Mouse (Mus musculus) small intestine, adult 2 months (tissue): ENCODE data around the gene Mrpl38. TPM values are rescaled to one million over a fixed set of nuclear protein-coding genes. Genes with fewer than 3 reads are reported as not detected.
A peak's percentile ranks its signal among the peaks of the same experiment; 100 is the strongest.

Source experiments
- H3K27ac ChIP-seq: fragments of 200-500 bp; 2 replicates; pipeline ENCODE4 v1.5.1; 2012; ENCODE audit warnings: low read depth, low read length, control low read depth, inconsistent platforms; ENCODE audit not compliant: insufficient read depth
- H3K27me3 ChIP-seq: fragments of 200-500 bp; 2 replicates; pipeline ENCODE4 v1.6.1; 2012; ENCODE audit warnings: mild to moderate bottlenecking, moderate library complexity, low read length, inconsistent platforms; ENCODE audit not compliant: control insufficient read depth, insufficient read depth
- H3K36me3 ChIP-seq: fragments of 200-500 bp; 2 replicates; pipeline ENCODE4 v1.6.1; 2012; ENCODE audit warnings: mild to moderate bottlenecking, low read length, control low read depth, inconsistent platforms; ENCODE audit not compliant: control insufficient read depth, insufficient read depth
- H3K4me1 ChIP-seq: fragments of 200-500 bp; 2 replicates; pipeline ENCODE4 v1.6.1; 2012; ENCODE audit warnings: low read length, inconsistent platforms, mixed read lengths; ENCODE audit not compliant: control insufficient read depth, insufficient read depth, insufficient read length
- H3K4me3 ChIP-seq: fragments of 200-500 bp; 2 replicates; pipeline ENCODE4 v1.5.1; 2012; ENCODE audit warnings: low read depth, mild to moderate bottlenecking, control low read depth, inconsistent platforms, low read length, moderate library complexity
- CTCF ChIP-seq: fragments of 200-500 bp; IDR thresholded peaks from 2 replicates; pipeline ENCODE4 v1.5.1; 2012; ENCODE audit warnings: low read depth, mild to moderate bottlenecking, control low read depth, inconsistent platforms, low read length, moderate library complexity, mixed read lengths; ENCODE audit not compliant: insufficient replicate concordance, insufficient read length; ENCODE audit errors: extremely low read depth
- POLR2A ChIP-seq: fragments of 200-500 bp; IDR thresholded peaks from 2 replicates; pipeline ENCODE4 v1.6.1; 2012; ENCODE audit warnings: low read depth, mild to moderate bottlenecking, control low read depth, inconsistent platforms, low read length, moderate library complexity
- WGBS: fragments of 180-500 bp; shearing (Covaris S2); methylation state at CpG from one replicate; pipeline ENCODE4 v1.1.7; 2018; 5-methylcytosine and 5-hydroxymethylcytosine counted together
- polyA plus RNA-seq: library from polyadenylated mRNA; depleted of rRNA; stranded (reverse); fragments of >200 nt; gene quantifications from 2 replicates; pipeline ENCODE4 v1.2.3, GENCODE M21; 2012

The Mrpl38 gene
- polyA plus RNA-seq, 1 experiment = 40.1 TPM

DNA sequence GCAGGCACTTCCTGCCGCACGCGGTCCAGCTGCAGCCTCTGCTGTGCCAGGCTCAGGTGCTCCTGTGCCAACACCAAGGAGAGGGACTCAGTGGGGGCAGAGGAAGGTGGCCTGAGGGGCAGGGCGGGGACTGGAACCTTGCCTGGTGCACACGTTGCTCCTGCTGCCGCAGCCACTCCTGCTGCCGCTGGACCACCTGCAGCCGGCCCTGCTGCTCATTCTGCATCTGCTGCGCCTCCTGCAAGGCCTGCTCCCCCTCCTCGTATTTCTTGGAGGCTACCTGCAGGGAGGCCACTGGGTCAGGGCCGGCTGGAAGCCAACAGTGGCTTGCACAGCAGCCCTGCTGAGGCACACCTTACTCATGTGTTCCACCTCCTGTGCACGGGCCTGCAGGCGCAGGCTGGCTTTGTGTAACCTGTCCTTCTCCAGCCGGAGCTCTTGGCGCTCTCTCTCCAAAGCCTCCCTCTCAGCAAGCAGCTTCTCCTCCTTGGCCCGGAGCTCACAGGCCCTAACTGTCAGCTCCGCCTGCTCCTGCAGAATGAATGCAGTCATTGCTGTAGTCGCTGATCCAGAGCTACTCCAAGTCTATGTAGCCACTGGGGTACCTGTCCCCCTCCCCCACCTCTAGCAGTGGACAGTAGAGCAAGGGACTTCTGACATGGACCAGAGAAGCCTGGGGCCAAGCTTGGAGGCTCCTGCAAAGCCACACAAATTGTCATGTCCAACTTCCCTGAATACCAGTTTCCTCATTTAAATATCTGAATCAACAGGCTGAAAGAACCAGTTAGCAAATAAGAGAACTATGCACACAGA, 7.0 kb upstream of the Mrpl38 start:
- 81% methylated on average over 18 of the region's 18 CpGs for WGBS
- Histone ChIP-seq H3K36me3 (peaks cover 11% of the 10 kb centered on the region; the same call in 1 of the 2 replicates), H3K27ac (no peak overlapping the region)

DNA sequence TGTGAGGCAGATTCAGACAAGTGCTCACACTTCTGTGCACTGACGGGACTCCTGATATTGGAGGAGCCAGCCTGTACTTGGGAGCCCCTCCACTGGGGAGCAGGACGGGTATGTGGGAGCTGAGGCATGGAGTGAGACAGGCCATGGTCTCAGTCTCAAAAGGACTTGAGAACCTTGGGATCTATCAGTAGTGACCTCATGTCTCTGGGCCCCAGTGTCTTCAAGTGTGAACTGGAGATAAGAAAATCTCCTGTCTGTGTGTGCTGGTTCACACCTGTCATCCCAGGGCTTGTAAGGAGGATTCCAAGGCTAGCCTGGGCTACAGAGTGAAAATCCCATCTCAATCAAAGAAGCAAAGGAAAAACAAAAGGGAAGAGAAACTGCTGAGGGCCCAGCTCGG, 4.8 kb upstream of the Mrpl38 start:
- Histone ChIP-seq H3K27ac (no peak overlapping the region), H3K36me3 (peaks cover 11% of the 10 kb centered on the region; the same call in 1 of the 2 replicates), H3K27me3 (no peaks in the 10 kb centered on the region), H3K4me1 (peaks cover 6% of the 10 kb centered on the region), H3K4me3 (no peak overlapping the region)
- no peak for TF ChIP-seq POLR2A
- TF ChIP-seq CTCF = no peak
- WGBS = 88% methylated on average over 3 of the region's 3 CpGs

More for the DNA sequence above, 7.0 kb upstream of the Mrpl38 start:
- TF ChIP-seq CTCF = no peak
- TF ChIP-seq POLR2A = no peak
- Histone ChIP-seq H3K4me3 (no peak overlapping the region), H3K4me1 (no peaks in the 10 kb centered on the region; the same call in 1 of the 2 replicates), H3K27me3 (no peaks in the 10 kb centered on the region)

DNA sequence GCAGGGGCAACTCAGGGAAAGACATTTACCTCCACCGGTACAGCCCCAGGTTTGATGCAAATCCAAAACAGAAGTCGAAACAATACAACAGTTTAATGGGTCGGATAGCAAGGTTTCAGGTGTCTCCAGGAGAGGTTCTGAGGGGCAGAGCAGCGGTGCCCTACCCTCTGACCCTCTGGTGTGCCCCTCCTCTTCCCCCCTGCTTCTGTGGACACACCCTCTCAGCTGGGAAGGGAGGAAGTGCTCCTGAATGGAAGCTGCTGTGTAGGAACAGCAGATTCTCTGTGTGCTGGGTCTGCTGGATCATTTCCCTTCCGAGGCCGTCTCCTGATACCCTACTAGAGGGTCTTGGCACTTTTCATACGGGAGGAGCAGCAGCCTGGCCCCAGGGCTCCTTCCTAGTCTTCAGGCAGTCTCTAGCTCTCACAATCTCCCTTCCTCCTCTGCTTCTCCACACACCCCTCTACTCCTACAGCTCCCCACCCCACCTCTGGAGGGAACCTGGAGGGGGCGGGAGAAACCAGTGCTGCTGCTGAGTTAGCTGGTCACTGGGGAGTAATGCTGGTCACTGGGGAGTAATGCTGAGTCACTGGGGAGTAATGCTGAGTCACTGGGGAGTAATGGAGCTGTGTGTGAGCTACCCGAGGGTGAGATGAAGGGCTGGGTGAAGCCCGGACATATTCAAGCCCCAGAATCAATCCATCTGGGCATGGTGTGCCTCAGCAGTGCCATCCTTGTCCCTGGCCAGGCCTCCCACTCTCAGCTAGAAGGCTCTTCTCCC, 3.7 kb upstream of the Mrpl38 start:
- H3K4me3 ChIP-seq = no peak overlapping the region
- H3K27me3 ChIP-seq = no peaks in the 10 kb centered on the region
- H3K36me3 ChIP-seq = peaks cover 9% of the 10 kb centered on the region; the same call in 1 of the 2 replicates
- no peak overlapping the region for H3K27ac ChIP-seq
- TF ChIP-seq CTCF = no peak
- TF ChIP-seq POLR2A = no peak
- 79% methylated on average over 10 of the region's 10 CpGs for WGBS
- peaks cover 8% of the 10 kb centered on the region for H3K4me1 ChIP-seq

DNA sequence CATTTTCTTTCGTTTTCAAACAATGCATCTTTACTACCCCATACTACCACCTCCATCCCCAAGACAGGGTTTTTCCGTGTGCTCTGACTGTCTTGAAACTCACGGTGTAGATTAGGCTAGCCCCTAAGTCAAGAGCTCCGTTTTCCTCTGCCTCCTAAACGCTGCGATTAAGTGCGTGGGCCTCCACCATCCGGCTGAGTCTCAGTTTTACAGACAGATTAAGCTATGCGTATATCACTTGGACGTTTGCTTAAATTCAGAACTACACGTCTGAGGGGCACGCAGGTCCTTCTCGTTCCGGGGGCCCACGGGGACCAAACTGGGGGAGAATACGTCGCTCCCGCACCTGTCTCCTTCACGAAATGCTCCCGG, 586 bp downstream of the Mrpl38 start:
- peaks cover 8% of the 10 kb centered on the region; the same call in 1 of the 2 replicates for H3K4me1 ChIP-seq
- H3K4me3 ChIP-seq = peak overlapping the region; percentile 78
- no peaks in the 10 kb centered on the region for H3K27me3 ChIP-seq
- WGBS = under 1% methylated on average over 20 of the region's 20 CpGs
- TF ChIP-seq CTCF (no peak), POLR2A (no peak)
- no peak overlapping the region for H3K27ac ChIP-seq
- H3K36me3 ChIP-seq = peaks cover under 1% of the 10 kb centered on the region; the same call in 1 of the 2 replicates

DNA sequence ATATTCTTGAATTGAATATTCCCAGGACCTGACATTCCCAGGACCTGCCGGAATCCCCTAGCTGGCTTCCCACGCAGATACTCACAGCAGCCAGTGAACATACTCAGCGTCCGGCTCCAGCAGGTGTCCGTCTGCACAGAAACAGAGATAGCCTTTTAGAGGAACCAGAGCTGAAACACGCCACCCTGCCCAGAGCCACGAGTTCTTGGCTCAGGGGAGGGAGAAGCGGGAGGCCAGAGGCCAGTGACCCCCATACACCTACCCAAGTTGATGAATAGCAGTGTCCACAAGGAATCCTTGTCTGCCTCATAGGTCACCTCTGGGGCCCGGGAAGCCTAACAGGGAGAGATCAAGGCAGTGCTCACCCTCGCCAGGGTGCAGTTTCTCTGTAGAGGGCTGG, 4.5 kb downstream of the Mrpl38 start:
- Histone ChIP-seq H3K36me3 (peaks cover 2% of the 10 kb centered on the region; the same call in 1 of the 2 replicates), H3K27ac (no peak overlapping the region), H3K27me3 (no peaks in the 10 kb centered on the region), H3K4me3 (no peak overlapping the region), H3K4me1 (peaks cover 17% of the 10 kb centered on the region)
- no peak for TF ChIP-seq CTCF
- no peak for TF ChIP-seq POLR2A
- WGBS = 87% methylated on average over 10 of the region's 10 CpGs

DNA sequence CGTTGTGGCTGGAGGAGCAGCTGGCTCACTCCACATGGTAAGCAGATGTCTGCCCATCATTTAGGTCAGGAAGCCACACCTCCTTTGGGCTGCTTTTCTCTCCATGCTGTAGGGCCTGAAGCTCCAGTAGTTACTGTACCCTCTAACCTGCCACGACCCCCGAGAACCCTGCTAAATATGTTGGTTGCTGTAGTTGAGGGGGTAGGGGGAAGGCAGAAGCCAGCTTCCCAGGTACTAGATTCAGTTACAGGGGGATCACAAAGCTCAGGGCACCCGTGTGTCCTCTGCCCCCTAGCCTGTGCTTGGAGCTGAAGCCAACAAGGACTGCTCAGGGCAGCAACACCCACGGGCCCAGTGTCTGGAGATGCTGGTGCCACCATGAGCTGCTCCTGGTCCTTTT, 5.2 kb downstream of the Mrpl38 start:
- Histone ChIP-seq H3K4me1 (peaks cover 16% of the 10 kb centered on the region), H3K27me3 (no peaks in the 10 kb centered on the region), H3K36me3 (peaks cover 2% of the 10 kb centered on the region; the same call in 1 of the 2 replicates), H3K4me3 (no peak overlapping the region), H3K27ac (no peak overlapping the region)
- TF ChIP-seq CTCF (no peak), POLR2A (no peak)
- WGBS = 74% methylated on average over 5 of the region's 5 CpGs
